Mouse (Mus musculus) mouse embryonic stem cell (cell line): ENCODE measurements around the gene Rhbdd3.

Source experiments
- in situ Hi-C, 2 experiments: fragments of 300-500 bp; cut with MboI; formaldehyde crosslinking; loops; 1 replicate in 1 of 2; 3 replicates in 1 of 2; pipeline ENCODE4 v1.14.3; 2019 to 2020; ENCODE audit warnings: low sequenced_read_pairs in 2 of 2, low pct_unique_long_range_greater_than_20kb in 1 of 2, mixed read lengths in 1 of 2; ENCODE audit not compliant: unreplicated experiment in 1 of 2

Rhbdd3 gene

DNA sequence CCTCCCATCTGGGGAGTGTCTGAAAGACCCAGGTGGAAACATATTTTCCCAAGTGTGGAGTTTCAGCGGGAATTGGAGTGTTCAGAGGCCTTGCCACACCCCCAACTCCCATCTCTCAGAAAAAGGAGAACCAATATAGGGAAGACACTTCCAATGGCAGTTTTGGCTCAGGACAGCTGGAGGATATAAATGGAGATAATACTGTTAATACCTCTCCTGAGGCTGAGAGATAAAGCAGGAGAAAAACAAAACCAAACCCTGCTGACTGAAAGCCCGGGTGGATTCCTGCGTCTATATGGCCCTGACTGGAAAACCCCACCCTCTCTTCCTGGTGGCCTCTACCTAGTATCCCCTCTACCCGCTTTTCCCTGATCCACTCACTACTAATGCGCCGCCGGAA lies 3.7 kb downstream of the Rhbdd3 start:
- in situ Hi-C loops: no loop called here

DNA sequence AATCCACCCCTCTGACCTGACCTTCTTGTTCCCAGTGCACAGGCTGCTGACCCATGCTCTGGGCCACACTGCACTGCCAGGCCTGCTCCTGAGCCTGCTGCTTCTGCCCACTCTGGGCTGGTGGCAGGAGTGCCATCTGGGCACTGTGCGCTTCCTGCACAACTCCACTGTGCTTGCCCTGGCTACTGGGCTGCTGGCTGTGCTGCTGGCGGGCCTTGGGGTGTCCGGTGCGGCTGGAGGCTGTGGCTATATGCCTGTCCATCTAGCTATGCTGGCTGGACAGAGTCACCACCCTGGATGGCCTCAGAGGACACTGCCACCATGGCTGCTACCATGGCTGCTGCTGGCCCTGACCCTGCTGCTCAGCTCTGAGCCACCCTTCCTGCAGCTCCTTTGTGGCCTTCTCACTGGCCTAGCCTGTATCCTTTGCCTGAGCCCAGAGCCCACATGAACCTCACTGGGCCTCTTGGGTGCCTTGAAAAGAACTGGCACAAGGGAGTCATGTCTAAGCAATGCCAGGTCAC lies 5.3 kb downstream of the Rhbdd3 start:
- in situ Hi-C loops: no loop called here

DNA sequence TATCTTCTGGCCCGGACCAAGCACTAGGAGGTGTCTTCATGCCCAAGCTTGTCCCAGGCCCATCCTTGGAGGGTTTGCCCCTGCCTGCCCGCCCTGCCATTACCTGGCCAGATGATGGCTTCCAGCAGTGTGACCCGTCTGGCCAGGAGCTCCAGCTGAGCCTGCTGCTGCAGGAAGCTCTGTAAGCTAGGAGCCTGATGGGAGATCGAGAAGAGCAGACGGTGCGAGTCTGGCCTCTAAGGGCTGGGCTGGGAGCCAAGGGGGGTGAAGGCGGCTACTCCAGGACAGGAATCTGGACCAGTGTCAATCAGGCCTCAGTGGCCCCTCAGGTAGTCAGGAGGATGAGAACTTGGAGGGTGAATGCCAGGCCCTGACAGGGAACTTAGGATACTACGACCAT lies 10.7 kb downstream of the Rhbdd3 start:
- in situ Hi-C loops: no loop called here

DNA sequence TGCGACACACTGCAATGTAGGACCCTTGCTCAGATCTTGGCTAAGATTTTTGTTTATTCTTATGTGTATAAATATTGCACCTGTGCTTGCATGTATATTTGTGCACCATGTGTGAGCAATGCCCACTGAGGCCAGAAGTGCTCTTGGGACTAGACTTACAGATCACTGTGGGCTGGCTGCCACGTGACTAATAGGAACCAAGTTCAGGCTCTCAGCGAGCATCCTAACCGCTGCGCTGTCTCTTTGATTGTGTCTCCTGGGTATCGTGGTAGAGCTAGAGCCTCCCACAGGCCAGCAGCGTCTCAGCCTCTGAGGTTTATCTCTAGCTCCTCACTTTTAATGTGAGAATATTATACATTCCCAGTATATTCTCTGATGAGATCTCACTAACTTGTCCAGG lies 14.9 kb downstream of the Rhbdd3 start:
- in situ Hi-C loops: no loop called here

DNA sequence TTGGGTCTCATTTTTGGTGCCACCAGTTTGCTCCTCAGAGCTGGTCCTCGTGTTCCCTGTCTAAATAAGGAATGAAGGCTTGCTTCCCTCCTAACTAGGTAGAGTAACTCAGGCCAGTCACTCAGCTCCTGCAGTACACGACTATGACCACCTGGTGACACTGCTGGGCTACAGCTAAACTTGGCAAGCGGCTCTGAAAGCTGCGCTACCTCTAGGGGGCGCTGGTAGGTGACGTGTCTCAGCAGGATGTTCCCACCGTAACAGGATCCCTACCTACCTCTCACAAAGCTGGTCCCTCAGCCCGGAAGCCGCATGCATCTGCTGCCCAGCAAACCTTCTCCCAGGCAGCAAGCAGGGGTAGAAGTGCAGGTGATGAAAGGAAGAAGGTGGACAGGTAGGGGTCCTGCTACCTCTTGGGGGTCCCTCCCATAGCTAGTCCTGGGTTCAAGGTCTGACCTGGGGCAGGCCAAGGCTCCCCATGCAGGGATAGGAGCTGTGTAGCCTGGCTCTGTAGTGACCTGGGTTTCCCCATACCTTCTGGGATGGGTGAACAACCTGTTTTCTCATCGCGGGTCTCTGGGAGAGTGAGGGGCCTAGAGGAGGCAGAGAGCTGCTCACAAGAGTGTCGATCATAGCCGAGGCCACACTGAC lies 16.3 kb downstream of the Rhbdd3 start:
- in situ Hi-C loops: loop anchor here (5.0 kb wide), 2 partner anchors 37 to 42 kb away; partner anchors contain the start of gene Emid1 (in 1 of the 2)

DNA sequence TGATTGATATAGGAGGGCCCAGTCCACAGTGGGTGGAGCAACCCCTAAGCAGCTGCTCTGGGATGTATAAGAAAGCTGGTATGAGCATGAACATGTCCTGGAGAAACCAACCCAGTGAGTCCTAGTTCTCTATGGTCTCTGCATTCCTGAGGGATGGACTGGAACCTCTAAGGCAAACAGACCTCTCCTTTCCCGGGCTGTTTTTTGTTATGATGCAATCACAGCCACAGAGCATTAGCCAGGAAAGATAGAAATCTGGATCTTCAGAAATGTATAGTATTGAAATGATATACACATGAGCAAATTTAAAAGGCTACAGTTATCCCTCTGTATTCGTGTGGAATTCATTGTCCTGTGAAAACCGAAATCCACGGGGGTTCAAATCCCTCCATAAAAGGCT lies 27.0 kb downstream of the Rhbdd3 start:
- in situ Hi-C loops: no loop called here

DNA sequence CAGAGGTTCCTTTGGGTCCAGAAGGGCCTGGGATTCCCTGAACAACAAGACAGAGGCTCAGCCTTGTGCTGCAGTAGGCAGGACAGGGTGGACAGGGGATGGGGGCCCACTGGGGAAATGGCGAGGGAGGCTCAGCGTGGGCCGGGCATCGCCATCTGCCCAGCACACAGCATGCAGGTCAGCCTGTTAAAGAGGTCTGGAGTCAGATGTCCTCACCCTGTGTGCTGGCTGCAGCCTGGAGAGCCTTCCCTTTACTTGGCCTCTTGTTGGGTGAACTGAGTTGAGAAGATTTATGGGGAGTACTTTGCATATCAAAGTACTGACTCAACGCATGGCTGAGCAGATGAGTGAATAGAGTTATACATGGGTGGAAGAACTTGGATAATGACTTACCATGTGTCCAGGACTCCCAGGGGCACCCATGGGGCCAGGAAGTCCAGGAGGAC lies 30.3 kb downstream of the Rhbdd3 start:
- in situ Hi-C loops: no loop called here

DNA sequence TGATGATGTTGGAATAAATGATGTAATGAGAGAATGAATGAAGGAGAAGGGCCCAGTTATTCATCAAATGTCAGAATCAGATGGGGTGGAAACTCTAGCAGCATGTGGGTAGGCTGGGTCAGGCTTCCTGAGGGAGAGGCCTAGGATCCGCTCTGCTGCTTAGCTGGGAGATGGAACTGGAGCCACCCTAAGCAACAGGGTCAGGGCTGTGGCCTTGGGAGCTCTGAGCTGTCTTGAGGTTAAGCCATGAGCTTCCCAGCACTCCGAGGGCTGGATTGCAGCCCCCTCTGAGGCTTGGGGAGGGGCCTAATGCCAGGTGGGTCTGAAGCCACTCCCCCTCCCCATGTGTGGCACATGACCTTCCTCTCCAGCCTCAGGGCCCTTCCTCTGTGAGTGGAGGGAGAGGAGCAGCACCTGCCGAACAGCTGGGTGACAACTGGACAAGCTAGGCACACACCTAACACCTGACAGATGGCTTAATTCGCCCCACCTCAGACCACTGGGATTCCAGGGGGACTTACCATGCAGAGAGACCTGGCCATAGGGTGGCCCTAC lies 31.5 kb downstream of the Rhbdd3 start:
- in situ Hi-C loops: no loop called here

DNA sequence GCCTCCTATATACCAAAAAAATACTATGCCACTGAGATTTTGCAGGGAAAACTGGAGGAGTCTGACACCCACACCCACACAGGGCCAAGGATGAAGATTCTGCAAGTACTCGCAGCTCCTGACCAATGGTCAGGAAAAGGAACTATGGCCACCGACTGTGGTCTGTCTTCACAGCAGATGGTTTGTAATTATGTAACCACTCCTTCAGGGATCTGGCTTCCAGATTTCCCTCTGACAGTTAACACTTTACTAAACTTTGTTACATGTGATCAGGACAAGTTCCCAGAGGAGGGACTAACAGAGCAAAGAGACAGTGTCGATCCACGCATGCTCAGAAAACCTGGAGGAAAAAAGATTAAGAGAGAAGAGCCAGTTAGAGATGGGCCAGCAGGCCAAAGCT lies 34.0 kb downstream of the Rhbdd3 start:
- in situ Hi-C loops: no loop called here

DNA sequence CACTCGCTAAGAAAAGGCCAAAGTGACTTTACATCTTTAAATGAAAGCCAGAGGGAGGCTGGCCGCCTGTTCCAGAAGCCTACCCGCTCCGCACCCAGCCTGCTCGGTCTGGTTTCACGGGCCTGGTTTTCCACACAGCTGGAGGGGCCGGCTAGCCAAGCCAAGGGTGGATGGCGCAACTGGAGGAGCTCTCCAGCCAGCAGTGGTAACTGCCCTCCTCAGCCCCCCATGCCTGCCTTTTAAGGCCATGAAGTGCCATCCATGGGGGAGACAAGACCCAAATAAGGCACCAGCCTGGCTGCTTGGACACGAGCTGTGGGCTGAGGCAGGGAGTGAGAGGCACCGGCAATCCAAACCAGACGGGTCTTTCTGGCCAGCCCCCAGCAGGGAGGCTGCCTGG lies 37.2 kb downstream of the Rhbdd3 start:
- in situ Hi-C loops: no loop called here

DNA sequence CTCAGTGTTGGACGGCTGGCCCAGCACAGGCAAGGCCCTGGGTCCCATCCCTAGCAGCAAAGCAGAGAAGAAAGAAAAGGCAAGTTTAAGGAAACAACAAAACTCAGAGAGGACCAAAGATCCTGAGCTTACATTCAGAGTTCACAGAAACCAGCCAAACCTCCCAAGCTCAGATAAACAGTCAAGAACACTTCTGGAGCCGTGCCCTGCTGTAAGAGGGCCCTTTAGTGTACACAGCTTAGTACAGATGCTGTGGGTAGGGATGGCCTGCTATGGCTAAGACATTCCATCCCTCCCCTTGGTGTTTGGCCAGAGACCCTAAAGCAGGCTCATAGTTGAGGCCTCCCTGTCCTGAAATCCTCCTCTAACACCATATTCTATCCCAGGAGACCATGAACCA lies 39.9 kb downstream of the Rhbdd3 start:
- in situ Hi-C loops: no loop called here

DNA sequence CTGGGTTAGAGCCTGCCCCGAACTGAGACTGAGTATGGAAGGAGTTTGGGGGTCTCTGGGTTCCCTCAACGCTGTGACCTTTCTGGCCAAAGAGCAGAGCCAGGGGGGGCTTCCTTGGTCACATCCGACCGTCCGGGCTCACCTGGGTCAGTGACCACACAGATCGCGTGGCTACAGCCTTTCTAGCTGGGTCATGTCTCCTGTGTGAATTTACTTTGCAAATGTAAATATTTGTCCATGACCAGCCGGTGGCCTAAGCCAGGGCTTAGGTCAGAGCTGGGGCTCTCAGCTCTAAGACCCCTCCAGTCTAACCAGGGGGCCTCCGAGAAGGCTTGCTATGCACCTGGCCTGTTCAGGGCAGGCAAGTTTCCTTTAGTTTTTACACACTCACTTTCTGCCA lies 40.6 kb downstream of the Rhbdd3 start:
- in situ Hi-C loops: no loop called here

DNA sequence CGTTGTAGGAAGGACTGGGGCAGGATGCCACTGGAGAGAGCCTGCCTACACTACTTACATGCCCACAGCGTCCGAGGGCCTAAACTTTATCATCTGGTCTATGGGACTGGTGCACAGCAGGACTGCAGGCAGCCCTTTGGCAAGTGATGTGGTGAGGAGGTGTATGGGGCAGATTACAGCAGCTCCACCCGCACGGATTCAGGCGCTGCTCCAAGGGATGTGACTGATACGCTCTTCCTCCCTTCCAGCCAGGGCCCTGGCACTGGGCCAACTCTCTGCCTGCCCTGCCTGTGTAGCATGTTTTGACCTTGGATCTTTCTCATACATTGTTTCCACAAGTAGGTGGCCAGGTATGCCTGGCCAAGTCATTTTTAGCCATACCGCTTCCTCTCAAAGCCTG lies 41.9 kb downstream of the Rhbdd3 start:
- in situ Hi-C loops: no loop called here

DNA sequence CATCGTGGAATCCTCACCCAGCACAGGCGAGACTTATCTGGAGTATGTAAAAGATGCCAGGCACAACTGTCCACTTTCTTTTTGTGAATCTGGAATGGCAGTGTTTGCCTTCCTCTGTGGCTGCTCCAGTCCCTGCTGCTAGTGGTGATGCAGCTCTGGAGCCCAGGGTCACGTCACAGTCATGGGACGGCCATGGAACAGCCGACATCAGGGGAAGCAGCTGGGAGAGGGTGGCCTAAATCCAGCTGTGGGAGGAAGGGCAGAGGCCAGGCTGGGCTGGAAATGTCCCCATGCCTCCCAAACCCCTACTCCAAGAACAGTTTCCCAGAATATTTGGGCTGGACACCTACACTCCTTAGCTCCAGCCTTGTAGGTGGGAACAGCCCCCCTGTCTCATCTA lies 42.5 kb downstream of the Rhbdd3 start:
- in situ Hi-C loops: no loop called here

DNA sequence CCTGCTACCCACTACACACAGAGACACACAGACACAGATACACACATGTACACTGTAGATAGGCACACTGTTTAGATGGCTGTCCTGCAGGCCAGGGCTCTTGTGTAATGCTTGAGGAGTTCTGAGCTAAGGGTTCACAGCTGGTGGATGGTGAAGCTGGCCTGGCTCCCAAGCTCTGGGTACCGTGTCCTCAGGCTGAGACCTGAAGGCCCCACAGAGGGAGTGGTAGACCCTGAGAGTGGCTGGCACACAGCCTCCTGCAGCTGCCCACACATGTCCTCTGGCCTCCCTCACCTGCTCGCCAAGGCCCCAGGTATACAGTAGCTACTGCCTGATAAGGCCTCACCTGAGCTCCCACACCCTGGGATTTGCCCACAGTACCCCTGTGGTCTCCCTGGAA lies 43.2 kb downstream of the Rhbdd3 start:
- in situ Hi-C loops: no loop called here

DNA sequence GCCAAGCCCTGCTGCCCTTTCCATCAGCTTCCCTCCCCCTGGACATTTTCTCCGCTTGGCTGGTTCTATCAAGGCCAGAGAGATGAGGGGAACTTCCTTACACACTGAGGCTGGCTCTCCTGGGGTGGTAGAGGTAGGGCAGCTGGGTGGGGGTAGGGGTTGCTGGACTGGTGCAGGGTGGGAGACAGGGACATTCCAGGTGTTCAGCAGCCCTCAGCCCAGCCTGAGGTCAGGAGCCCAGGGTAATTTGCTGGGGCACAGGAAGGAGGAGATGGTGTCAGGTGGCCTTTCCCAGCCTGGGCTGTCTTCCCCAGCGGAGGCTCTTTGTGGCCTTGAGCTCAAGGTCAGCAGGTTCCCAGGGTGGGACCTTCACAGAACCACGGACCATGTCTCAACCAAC lies 46.9 kb downstream of the Rhbdd3 start:
- in situ Hi-C loops: no loop called here

DNA sequence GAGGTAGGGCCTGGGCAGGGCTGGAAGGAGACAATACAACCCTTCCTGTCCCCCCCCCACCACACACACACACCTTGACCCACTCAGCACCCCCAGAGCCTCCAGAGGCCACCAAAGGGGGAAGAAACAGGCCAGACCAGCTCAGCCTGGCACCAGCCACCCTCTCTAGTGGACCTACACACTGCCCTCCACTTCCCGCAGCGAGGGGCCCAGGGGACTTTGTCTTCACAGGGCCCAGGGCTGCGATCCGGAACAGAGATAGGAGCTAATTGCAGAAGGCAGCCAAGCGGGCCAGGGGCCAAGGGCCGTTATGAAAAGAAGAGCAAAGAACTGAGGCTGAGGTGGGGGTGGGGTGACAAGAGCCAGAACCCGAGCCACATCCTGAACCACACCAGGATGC lies 50.5 kb downstream of the Rhbdd3 start:
- in situ Hi-C loops: no loop called here

DNA sequence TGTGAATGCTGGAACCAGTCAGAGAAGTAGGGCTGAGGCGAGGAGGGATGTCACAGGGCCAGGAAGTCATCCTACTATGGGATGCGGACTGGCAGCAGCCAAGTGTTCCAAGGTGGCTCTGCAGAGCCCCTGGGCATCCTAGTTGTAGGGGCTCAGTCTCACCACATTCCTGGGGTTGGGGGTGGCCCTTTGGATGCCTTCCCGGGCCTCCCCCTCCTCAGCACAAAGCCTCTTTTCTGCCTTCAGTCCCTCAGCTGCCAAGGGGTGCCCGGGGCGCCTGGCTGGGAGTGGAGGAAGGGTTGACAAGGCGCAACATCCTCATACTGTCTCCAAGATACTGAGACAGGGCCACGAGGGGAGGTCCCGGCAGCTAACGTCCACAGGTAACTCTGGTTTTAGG lies 51.2 kb downstream of the Rhbdd3 start:
- in situ Hi-C loops: loop anchor here in 1 of 2 experiments (5.0 kb wide), 1 partner anchor 33 kb away; no protein-coding TSS in a partner anchor

DNA sequence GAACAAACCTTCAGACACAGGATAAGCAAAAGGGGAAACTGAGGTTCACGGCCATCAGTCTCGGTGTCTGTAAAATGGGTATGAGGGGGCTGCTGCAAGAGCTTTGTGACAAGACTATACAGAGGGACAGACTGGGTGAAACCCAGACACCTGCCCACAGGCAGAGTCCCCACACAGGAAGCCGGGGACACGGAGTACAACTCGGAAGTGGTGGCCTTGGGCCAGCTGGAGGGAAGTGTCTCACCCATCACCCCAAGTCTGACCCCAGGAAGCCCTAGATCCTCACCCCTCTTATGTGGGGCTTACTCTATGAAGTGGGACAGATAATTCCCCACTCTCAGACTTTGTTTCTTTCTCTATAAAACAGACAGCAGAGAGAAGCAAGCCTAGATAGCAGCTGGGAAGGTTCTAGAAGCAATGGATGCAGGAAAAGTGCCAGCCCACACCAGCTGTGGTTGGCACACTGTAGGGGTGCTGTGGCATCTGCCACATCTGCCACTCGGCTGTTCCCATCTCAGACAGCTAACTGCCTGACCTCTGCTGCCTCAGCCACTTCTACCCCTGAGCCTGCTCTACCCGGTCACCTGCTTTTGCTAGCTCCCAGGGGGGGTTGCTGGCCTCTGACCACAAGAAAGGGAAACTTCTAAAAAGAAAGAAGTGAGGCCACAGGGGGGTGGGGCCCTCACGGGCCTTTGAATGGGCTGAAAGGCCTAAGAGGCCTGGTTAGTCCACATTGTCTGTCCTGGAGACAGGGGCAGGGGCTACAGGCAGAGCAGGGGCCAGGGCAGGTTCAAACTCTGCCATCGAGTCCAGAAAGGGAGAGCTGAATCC lies 51.9 kb downstream of the Rhbdd3 start:
- in situ Hi-C loops: loop anchor here in 1 of 2 experiments (5.0 kb wide), 1 partner anchor 33 kb away; no protein-coding TSS in a partner anchor
